Mouse (Mus musculus): Measurements from ENCODE around the gene Lsm10. TPM values are rescaled to one million over a fixed set of nuclear protein-coding genes. Genes with fewer than 3 reads are reported as not detected.

Lsm10 gene
- polyA plus RNA-seq, 1 experiment, result 13.3 TPM

DNA sequence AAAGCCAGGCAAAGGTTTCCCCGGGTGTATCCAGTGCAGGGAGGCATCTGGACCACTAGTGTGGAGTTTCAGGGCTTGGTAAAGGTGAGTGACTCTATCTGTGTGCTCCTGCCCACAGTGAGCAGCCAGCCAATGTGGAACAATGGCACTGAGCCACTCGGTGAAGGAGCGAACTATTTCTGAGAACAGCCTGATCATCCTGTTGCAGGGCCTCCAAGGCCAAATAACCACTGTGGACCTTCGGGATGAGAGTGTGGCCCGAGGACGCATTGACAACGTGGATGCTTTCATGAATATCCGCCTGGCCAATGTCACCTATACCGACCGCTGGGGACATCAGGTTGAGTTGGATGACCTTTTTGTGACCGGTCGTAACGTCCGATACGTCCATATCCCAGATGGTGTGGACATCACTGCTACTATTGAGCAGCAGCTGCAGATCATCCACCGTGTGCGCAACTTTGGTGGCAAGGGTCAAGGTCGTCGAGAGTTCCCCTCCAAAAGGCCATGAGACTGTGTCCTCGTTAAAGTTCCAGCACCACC lies 1.4 kb downstream of the Lsm10 start:
- WGBS, result 94% methylated on average over 20 of the region's 20 CpGs

DNA sequence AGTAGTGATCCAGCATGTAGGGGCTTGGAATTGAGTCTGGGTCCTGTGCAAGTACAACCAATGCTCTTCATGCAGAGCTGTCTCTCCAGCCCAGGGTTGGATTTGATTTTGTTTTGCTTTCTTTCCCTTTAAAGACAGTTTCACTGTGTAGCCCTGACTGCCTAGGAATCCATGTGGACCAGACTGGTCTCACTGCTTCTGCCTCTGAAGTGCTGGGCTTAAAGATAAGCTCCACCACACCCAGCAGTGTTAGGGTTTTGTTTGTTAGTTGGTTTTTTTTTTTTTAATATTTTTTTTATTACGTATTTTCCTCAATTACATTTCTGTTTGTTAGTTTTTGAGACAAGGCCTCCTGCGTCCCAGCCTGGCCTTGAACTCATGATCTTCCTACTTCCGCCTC lies 2.9 kb downstream of the Lsm10 start:
- Histone ChIP-seq H3K4me3 (ENCODE audit: low read depth, low read length) (no peak overlapping the region), H3K36me3 (ENCODE audit: control insufficient read depth, insufficient read depth, low read length) (no peaks in the 10 kb centered on the region), H3K27ac (ENCODE audit: insufficient read depth, low read depth, low read length) (no peak overlapping the region), H3K4me1 (ENCODE audit: control insufficient read depth, insufficient read depth, insufficient read length, low read length) (peaks cover 9% of the 10 kb centered on the region), H3K27me3 (ENCODE audit: control insufficient read depth, insufficient read depth, low read length) (no peaks in the 10 kb centered on the region)
- 87% methylated on average over 3 of the region's 3 CpGs for WGBS
- no peak for TF ChIP-seq CTCF (IDR thresholded peaks at IDR 0.05; ENCODE audit: extremely low read depth, insufficient read length, insufficient replicate concordance, low read depth, low read length)
- no peak for TF ChIP-seq POLR2A (IDR thresholded peaks at IDR 0.05; ENCODE audit: low read depth, low read length)

More for the DNA sequence above, 1.4 kb downstream of the Lsm10 start:
- Histone ChIP-seq H3K4me3 (ENCODE audit: low read depth, low read length) (no peak overlapping the region), H3K36me3 (ENCODE audit: control insufficient read depth, insufficient read depth, low read length) (no peaks in the 10 kb centered on the region), H3K27ac (ENCODE audit: insufficient read depth, low read depth, low read length) (no peak overlapping the region), H3K4me1 (ENCODE audit: control insufficient read depth, insufficient read depth, insufficient read length, low read length) (peaks cover 7% of the 10 kb centered on the region), H3K27me3 (ENCODE audit: control insufficient read depth, insufficient read depth, low read length) (no peaks in the 10 kb centered on the region)
- TF ChIP-seq POLR2A (IDR thresholded peaks at IDR 0.05; ENCODE audit: low read depth, low read length), result no peak
- TF ChIP-seq CTCF (IDR thresholded peaks at IDR 0.05; ENCODE audit: extremely low read depth, insufficient read length, insufficient replicate concordance, low read depth, low read length), result no peak

DNA sequence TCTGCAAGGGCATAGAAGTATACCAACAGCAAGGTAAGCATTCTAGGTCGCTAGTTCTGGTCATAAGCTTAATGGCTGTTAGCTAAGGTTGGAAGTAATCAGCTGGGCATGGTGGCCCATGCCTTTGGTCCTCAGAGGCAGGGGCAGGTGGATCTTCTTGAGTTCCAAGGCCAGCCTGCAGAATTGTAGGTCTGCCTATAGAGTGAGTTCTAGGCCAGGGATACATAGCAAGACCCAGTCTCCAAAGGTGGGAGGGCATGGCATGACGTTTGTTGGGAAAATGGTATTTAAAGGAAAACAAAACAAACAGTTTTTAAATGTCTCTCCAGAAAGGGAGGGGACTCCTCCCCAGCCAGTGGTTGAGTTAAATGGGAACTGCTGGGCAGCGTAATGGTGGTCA lies 4.3 kb downstream of the Lsm10 start:
- Histone ChIP-seq H3K27ac (ENCODE audit: insufficient read depth, low read depth, low read length) (no peak overlapping the region), H3K4me1 (ENCODE audit: control insufficient read depth, insufficient read depth, insufficient read length, low read length) (peaks cover 13% of the 10 kb centered on the region), H3K27me3 (ENCODE audit: control insufficient read depth, insufficient read depth, low read length) (no peaks in the 10 kb centered on the region), H3K36me3 (ENCODE audit: control insufficient read depth, insufficient read depth, low read length) (no peaks in the 10 kb centered on the region), H3K4me3 (ENCODE audit: low read depth, low read length) (no peak overlapping the region)
- 85% methylated on average over 3 of the region's 3 CpGs for WGBS
- TF ChIP-seq CTCF (IDR thresholded peaks at IDR 0.05; ENCODE audit: extremely low read depth, insufficient read length, insufficient replicate concordance, low read depth, low read length), result no peak
- no peak for TF ChIP-seq POLR2A (IDR thresholded peaks at IDR 0.05; ENCODE audit: low read depth, low read length)

- Histone ChIP-seq H3K4me3 (ENCODE audit: low read depth, low read length) (no peak overlapping the region), H3K4me1 (ENCODE audit: control insufficient read depth, insufficient read depth, insufficient read length, low read length) (peaks cover 13% of the 10 kb centered on the region), H3K36me3 (ENCODE audit: control insufficient read depth, insufficient read depth, low read length) (no peaks in the 10 kb centered on the region), H3K27me3 (ENCODE audit: control insufficient read depth, insufficient read depth, low read length) (no peaks in the 10 kb centered on the region), H3K27ac (ENCODE audit: insufficient read depth, low read depth, low read length) (peak overlapping the region; percentile 92)
- 56% methylated on average over 7 of the region's 7 CpGs for WGBS
- TF ChIP-seq CTCF (IDR thresholded peaks at IDR 0.05; ENCODE audit: extremely low read depth, insufficient read length, insufficient replicate concordance, low read depth, low read length) (no peak), POLR2A (IDR thresholded peaks at IDR 0.05; ENCODE audit: low read depth, low read length) (no peak)
These were observed 5.8 kb downstream of the Lsm10 start for GRCm38 (mm10) chr4:126102061-126102841.

GRCm38 (mm10) chr4:126103057-126103581 lies 6.7 kb downstream of the Lsm10 start:
- Histone ChIP-seq H3K27me3 (ENCODE audit: control insufficient read depth, insufficient read depth, low read length) (no peaks in the 10 kb centered on the region), H3K27ac (ENCODE audit: insufficient read depth, low read depth, low read length) (peak overlapping the region; percentile 92)
- WGBS, result under 1% methylated on average over 15 of the region's 15 CpGs

DNA sequence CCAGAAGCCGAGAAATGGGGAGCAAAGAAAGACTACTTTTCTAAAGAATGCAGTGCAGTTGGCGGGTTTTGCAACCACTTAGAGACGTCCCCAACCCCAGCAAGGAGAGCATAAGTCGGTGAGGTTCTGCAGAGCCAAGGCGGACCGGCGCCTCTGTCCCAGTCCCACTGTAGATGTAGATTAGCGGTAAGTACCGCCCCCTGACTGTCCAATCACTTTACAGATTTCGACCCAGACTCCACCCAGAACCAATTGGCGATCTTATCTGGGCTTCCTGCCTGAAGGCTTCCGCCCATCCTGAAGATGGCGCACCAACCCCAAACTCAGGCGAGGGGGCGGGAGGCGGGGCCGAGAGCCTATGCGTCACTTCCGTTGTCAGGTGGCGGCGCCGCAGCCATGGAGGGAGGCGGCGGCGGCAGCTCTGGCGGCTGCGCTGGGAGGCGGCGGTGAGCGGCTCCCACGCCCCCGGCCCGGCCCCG lies 7.2 kb downstream of the Lsm10 start, which contains the start of gene Stk40:
Stk40 (plus strand) TSS at position 368 of the 479 bp plus-strand sequence.
- H3K36me3 ChIP-seq (ENCODE audit: control insufficient read depth, insufficient read depth, low read length), result no peaks in the 10 kb centered on the region
- WGBS, result under 1% methylated on average over 34 of the region's 34 CpGs
- peaks cover 24% of the 10 kb centered on the region for H3K4me1 ChIP-seq (ENCODE audit: control insufficient read depth, insufficient read depth, insufficient read length, low read length)
- peak; percentile 81 for TF ChIP-seq POLR2A (IDR thresholded peaks at IDR 0.05; ENCODE audit: low read depth, low read length)
- peak; percentile 40; the same call in 1 of the 2 replicates for TF ChIP-seq CTCF (IDR thresholded peaks at IDR 0.05; ENCODE audit: extremely low read depth, insufficient read length, insufficient replicate concordance, low read depth, low read length)
- no peaks in the 10 kb centered on the region for H3K27me3 ChIP-seq (ENCODE audit: control insufficient read depth, insufficient read depth, low read length)
- H3K4me3 ChIP-seq (ENCODE audit: low read depth, low read length), result peak within 1 kb of the TSS; percentile 76
- peak within 1 kb of the TSS; percentile 92 for H3K27ac ChIP-seq (ENCODE audit: insufficient read depth, low read depth, low read length)

More at GRCm38 (mm10) chr4:126103057-126103581, 6.7 kb downstream of the Lsm10 start:
- Histone ChIP-seq H3K36me3 (ENCODE audit: control insufficient read depth, insufficient read depth, low read length) (no peaks in the 10 kb centered on the region), H3K4me1 (ENCODE audit: control insufficient read depth, insufficient read depth, insufficient read length, low read length) (peaks cover 21% of the 10 kb centered on the region), H3K4me3 (ENCODE audit: low read depth, low read length) (peak overlapping the region; percentile 58)
- TF ChIP-seq CTCF (IDR thresholded peaks at IDR 0.05; ENCODE audit: extremely low read depth, insufficient read length, insufficient replicate concordance, low read depth, low read length) (no peak), POLR2A (IDR thresholded peaks at IDR 0.05; ENCODE audit: low read depth, low read length) (peak; percentile 44; the same call in 1 of the 2 replicates)
